Mouse (Mus musculus) testis, adult 2 months (tissue): Measurements from ENCODE around the gene Fkrp.

ENCODE experiments used
- CTCF ChIP-seq: fragments of 200-500 bp; IDR thresholded peaks from 2 replicates; pipeline ENCODE4 v1.5.1; 2012; ENCODE audit warnings: low read depth, mild to moderate bottlenecking, inconsistent platforms, low read length, moderate library complexity; ENCODE audit not compliant: control insufficient read depth, insufficient read depth, insufficient replicate concordance
- POLR2A ChIP-seq: fragments of 200-500 bp; IDR thresholded peaks from 2 replicates; pipeline ENCODE4 v1.6.1; 2012; ENCODE audit warnings: low read depth, mild to moderate bottlenecking, inconsistent platforms, low read length, moderate library complexity; ENCODE audit not compliant: control insufficient read depth

DNA sequence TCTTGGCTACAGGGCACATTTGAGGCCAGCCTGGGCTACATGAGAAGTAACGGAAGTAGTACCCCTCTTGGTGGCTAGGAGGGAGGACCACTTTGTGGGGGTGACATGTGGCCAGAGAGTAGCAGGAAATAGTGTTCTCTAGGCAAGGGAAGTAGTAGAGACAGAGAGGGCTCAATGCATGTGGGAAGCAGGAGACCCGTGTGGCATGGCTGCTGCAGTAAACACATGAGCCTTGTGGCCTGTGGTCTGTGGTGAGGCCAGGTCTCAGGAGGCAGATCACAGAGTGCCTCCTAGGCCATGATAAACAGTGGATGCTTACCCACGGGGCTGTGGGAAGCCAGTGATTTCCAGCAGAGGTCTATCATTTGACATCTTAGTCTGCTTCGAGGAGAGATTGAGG, 10.7 kb upstream of the Fkrp start:
- TF ChIP-seq CTCF (no peak), POLR2A (no peak)
